Mouse (Mus musculus) testis, adult 2 months (tissue): ENCODE results near the gene Esrra. TPM values are rescaled to one million over a fixed set of nuclear protein-coding genes. Genes with fewer than 3 reads are reported as not detected.

Experiments
- H3K27ac ChIP-seq: fragments of 200-500 bp; 2 replicates; pipeline ENCODE4 v1.5.1; 2012; ENCODE audit warnings: low read depth, low read length; ENCODE audit not compliant: control insufficient read depth, insufficient read depth
- H3K27me3 ChIP-seq: fragments of 200-500 bp; 2 replicates; pipeline ENCODE4 v1.6.1; 2012; ENCODE audit warnings: mild to moderate bottlenecking, low read length, moderate library complexity; ENCODE audit not compliant: control insufficient read depth, insufficient read depth
- H3K36me3 ChIP-seq: fragments of 200-500 bp; 2 replicates; pipeline ENCODE4 v1.6.1; 2012; ENCODE audit warnings: mild to moderate bottlenecking, low read length; ENCODE audit not compliant: control insufficient read depth, insufficient read depth
- H3K4me1 ChIP-seq: fragments of 200-500 bp; 2 replicates; pipeline ENCODE4 v1.6.1; 2012; ENCODE audit warnings: low read length; ENCODE audit not compliant: control insufficient read depth, insufficient read depth
- H3K4me3 ChIP-seq: fragments of 200-500 bp; 2 replicates; pipeline ENCODE4 v1.5.1; 2012; ENCODE audit warnings: low read depth, mild to moderate bottlenecking, low read length, moderate library complexity, mixed read lengths; ENCODE audit not compliant: control insufficient read depth
- CTCF ChIP-seq: fragments of 200-500 bp; IDR thresholded peaks from 2 replicates; pipeline ENCODE4 v1.5.1; 2012; ENCODE audit warnings: low read depth, mild to moderate bottlenecking, inconsistent platforms, low read length, moderate library complexity; ENCODE audit not compliant: control insufficient read depth, insufficient read depth, insufficient replicate concordance
- POLR2A ChIP-seq: fragments of 200-500 bp; IDR thresholded peaks from 2 replicates; pipeline ENCODE4 v1.6.1; 2012; ENCODE audit warnings: low read depth, mild to moderate bottlenecking, inconsistent platforms, low read length, moderate library complexity; ENCODE audit not compliant: control insufficient read depth
- polyA plus RNA-seq: library from polyadenylated mRNA; depleted of rRNA; stranded (reverse); fragments of >200 nt; gene quantifications from 2 replicates; pipeline ENCODE4 v1.2.3, GENCODE M21; 2012

The Esrra gene
- polyA plus RNA-seq, 1 experiment, result 13.3 TPM

DNA sequence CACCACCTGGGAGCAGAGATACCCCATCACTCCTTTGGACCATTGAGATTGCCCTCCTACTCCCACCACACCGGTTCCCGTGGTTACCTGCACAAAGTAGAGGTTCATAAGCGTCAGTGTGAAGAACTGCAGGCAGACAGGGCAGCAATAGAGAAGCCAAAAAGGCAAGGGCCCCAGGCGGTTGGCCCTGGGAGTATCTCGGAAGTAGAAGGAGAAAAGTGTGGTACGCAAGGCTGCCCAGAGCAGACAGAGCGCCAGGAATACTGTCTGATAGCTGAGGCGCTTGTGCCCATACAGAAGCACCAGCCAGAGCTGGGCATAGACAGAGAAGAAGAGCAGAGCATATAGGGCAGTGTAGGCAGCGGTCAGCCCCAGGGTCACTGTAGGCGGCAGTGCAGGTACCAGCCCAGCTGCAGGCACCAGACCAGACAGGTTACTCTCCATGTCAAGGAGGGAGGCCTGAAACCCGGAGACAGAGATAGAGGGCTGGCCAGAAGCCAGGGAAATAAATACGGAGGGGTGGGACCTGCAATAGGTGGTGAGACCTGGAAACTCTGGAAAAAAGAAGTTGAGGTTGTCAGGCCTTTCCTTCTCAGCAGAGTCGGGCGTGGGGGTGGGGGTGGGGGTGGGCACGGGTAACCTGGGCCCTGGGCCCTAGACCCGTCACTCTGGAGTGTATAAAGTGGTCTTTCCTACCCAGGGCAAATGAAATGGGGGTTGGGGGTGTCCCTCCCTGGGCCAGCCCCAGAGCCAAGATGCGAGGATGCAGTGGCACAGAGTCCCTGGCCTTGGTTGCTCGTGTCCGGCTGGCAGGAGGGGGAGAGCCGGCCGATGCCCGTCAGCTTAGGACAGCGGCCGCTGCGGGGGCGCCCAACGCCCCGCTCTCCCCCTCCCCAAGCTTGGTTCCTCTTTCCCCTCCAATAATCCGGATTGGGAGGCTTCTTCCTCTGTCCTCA, 19.1 kb upstream of the Esrra start:
- Histone ChIP-seq H3K36me3 (no peaks in the 10 kb centered on the region), H3K27ac (peak overlapping the region; percentile 90), H3K4me3 (peak overlapping the region; percentile 94), H3K27me3 (no peaks in the 10 kb centered on the region), H3K4me1 (peaks cover 18% of the 10 kb centered on the region)
- TF ChIP-seq CTCF, result no peak
- TF ChIP-seq POLR2A, result no peak

DNA sequence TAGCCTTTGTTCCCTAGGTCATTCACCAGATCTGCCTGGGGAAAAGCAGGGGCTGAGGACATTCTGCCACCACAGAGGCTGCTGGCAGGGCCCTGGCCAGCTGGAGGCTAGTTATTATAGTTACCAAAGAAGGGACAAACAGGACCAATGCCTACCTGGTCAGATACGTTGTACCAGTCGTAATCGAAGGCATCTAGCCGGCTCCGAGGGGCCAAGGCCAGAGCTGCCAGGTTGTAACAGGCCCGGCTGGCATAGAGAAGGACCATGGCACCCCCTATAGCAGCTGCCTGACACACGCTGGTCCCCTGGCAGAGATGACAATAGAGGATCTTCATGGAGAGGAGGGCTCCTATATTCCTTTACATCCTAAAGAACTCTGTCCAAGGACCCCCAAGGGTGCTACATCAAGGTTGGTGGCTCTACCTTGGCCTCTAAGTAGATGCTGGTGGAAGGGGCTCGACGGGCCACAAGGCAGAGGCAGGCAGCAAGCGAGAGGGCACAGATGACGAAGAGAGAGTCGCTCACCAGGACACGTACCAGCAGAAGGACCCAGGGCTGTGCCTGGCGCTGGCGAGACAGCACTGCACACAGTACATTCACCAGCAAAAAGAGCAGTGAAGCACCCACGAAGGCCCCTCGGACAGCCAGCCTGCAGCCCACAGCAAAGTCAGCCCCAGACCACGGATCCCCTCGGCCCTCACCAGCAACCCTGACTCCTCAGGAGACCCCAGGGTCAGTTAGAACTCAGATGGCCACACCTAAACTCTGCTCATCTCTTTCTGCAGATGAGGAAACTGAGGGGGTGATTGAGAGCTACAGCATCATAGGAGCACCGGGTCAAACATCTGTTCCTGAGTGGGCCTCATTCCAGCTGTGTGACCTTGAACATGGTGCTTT, 17.7 kb upstream of the Esrra start:
- no peaks in the 10 kb centered on the region for H3K36me3 ChIP-seq
- peaks cover 21% of the 10 kb centered on the region for H3K4me1 ChIP-seq
- H3K27ac ChIP-seq, result no peak overlapping the region
- H3K27me3 ChIP-seq, result no peaks in the 10 kb centered on the region
- no peak for TF ChIP-seq CTCF
- 0 out of 2 replicates have a peak, but pooled peaks have one; percentile 15 for TF ChIP-seq POLR2A
- H3K4me3 ChIP-seq, result peak overlapping the region; percentile 9; the same call in 1 of the 2 replicates

DNA sequence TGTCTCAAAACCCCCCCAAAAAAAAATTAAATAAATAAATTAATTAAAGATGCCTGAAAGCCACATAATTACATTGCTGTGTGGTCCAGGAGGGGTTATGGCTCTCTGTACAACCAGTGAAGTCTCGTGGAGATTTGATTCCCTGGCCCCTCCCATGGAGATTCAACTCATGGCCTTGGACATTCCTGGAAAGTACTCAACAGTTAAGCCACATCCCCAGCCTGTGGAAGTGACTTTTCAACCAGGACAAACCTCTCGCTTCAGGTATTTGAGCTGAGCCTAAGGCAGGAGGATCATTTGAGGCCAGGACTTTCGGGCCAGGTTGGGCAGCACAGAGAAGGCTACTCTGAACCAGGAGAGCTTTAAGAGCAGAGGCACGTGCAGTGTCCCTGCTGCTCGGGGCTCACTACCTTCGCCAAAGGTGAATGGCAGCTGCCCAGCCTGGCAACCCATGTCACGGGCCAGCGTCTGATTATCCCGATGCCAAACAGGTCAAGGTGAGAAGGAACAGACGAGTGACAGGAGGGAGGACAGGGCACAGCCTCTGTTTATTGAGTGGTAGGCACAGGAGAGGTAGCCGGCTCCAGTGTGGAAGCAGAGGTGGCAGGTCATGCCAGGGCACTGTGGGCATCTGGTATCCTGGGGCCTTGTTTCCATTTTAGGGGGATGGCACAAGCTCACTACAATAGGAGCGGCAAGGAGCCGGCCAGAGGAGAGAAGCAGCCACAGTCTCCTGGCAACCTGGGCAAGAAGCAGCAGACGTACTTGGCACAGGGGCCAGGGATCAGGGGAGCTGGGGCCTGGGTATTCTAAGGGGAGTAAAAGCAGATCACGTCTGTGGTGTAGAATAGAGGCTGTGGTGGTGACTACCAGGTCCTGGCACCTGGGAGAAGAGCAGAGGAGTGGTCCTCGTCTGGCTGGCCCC, 16.2 kb upstream of the Esrra start:
- TF ChIP-seq CTCF (no peak), POLR2A (no peak)
- H3K4me1 ChIP-seq, result peaks cover 28% of the 10 kb centered on the region
- H3K36me3 ChIP-seq, result no peaks in the 10 kb centered on the region
- H3K27ac ChIP-seq, result no peak overlapping the region
- no peaks in the 10 kb centered on the region for H3K27me3 ChIP-seq
- no peak overlapping the region for H3K4me3 ChIP-seq

DNA sequence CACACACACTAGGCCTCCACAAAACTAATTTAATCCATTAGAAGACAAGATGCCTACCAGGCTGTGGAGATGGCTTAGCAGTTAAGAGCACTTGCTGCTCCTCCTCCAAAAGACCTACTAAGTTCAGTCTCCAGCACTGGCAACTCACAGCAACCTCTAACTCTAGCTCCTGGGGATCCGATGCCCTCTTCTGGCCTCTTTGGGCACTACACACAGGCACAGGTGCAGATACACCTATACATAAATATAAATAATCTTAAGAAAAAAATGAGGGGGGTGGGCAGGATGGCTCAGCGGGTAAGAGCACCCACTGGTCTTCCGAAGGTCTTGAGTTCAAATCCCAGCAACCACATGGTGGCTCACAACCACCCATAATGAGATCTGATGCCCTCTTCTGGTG, 14.7 kb upstream of the Esrra start:
- TF ChIP-seq CTCF (peak; percentile 14; the same call in 1 of the 2 replicates), POLR2A (no peak)
- H3K4me1 ChIP-seq, result peaks cover 27% of the 10 kb centered on the region
- no peak overlapping the region for H3K4me3 ChIP-seq
- H3K36me3 ChIP-seq, result no peaks in the 10 kb centered on the region
- H3K27ac ChIP-seq, result no peak overlapping the region
- no peaks in the 10 kb centered on the region for H3K27me3 ChIP-seq

DNA sequence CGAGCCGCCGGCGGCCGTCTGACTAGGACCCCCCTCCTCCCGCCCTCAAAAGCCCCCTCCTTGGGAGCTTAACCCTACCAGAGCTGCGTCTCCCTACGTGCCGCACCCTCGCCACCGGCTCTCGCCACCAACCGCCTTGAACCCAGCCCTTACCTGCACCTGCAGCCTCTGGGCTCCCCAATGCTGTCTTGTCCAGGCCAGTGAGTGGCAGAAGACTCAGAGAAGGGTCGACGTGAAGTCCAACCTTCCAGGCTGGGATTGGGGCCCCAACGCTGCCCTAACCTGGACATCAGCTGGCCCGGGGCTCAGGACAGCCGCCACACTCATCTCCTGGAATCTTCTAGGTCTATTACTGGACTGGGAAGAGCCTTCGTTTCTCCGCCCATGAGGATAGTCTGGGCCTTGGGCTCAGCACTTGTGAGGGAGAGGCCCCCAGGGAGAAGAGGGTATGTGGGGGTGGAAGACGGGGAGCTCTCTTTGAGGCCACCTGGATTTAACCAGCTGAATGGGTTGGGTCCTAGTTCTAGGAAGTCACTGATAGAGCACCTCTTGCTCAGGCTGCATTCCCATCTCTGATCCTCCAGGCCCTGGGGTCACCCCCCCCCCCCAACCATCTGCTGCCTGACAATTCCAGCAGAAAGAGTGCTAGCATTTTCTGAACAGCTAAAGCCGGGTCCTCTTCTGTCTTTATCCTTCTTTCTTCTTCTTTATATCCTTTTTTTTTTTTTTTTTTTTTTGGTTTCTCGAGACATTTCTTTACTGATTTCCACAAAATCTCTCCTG, 12.8 kb upstream of the Esrra start, which contains the start of gene Kcnk4:
Gene Kcnk4, minus strand, starts transcription at position 321 of the 783 bp plus-strand sequence.
- Histone ChIP-seq H3K4me1 (peaks cover 25% of the 10 kb centered on the region), H3K27me3 (no peaks in the 10 kb centered on the region), H3K36me3 (no peaks in the 10 kb centered on the region), H3K27ac (no peak within 1 kb of the TSS), H3K4me3 (peak within 1 kb of the TSS; percentile 19)
- TF ChIP-seq POLR2A (no peak), CTCF (no peak)

DNA sequence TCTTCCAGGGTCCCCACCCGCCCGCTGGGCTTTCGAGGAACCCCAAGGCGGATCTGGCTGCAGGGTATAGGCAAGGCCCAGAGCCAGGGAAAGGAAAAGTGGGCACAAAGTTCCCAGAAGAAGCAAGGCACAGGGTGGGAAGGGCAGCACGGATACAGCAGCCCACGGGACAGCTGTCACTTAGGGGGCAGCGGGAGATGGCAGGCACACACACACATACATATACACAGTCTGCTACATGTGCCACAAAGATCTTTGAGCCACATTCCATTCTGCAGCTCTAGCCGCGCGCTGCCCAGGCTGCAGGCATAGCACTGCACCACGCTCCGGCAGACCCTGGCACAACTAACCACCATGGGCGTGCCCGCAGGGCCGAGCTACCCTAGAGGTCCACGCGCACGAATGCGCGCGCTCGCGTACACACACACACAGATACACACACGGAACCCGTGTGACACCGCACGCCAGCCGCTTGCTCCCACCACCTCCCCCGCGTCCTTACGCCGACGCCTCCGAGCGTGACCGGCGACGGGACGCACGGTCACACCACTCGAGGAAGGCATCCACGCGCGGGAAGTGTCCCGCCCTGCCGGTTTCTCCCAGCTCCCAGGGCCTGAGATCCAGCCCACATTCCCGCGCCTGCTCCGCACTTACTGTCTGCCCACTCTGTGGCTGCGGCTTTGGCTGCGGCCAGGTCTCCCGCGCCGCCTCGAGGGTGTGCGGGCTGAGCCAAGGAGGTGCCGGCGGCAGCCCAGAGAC, 12.0 kb upstream of the Esrra start:
- Histone ChIP-seq H3K27me3 (no peaks in the 10 kb centered on the region), H3K4me3 (peak overlapping the region; percentile 19), H3K4me1 (peaks cover 25% of the 10 kb centered on the region), H3K27ac (no peak overlapping the region), H3K36me3 (no peaks in the 10 kb centered on the region)
- TF ChIP-seq POLR2A (no peak), CTCF (no peak)
